Mouse (Mus musculus) cerebellum, adult 2 months (tissue): ENCODE data around the gene Lypd5. TPM values are rescaled to one million over a fixed set of nuclear protein-coding genes. Genes with fewer than 3 reads are reported as not detected.

Experiments
- DNase-seq, 2 experiments: peaks; one replicate each; pipeline ENCODE4 v3.0.0; 2021
- H3K27ac ChIP-seq: fragments of 200-500 bp; 2 replicates; pipeline ENCODE4 v1.5.1; 2012; ENCODE audit warnings: low read length, control low read depth, inconsistent platforms; ENCODE audit not compliant: insufficient read depth
- H3K27me3 ChIP-seq: fragments of 200-500 bp; 2 replicates; pipeline ENCODE4 v1.6.1; 2012; ENCODE audit warnings: inconsistent platforms, mild to moderate bottlenecking, low read length, moderate library complexity; ENCODE audit not compliant: control insufficient read depth, insufficient read depth
- H3K4me1 ChIP-seq: fragments of 200-500 bp; 2 replicates; pipeline ENCODE4 v1.6.1; 2011; ENCODE audit warnings: low read length; ENCODE audit not compliant: control insufficient read depth, insufficient read depth
- H3K4me3 ChIP-seq: fragments of 200-500 bp; replicated peaks from 2 replicates; pipeline ENCODE3; 2011; ENCODE audit warnings: mild to moderate bottlenecking, low read depth, low read length, control low read depth; ENCODE audit not compliant: insufficient read depth
- CTCF ChIP-seq: fragments of 200-500 bp; IDR thresholded peaks from 2 replicates; pipeline ENCODE4 v1.5.1; 2011; ENCODE audit warnings: low read depth, mild to moderate bottlenecking, control low read depth, low read length, moderate library complexity, borderline replicate concordance; ENCODE audit not compliant: insufficient read depth
- POLR2A ChIP-seq: fragments of 200-500 bp; IDR thresholded peaks from 2 replicates; pipeline ENCODE4 v1.6.1; 2011; ENCODE audit warnings: low read length, control low read depth, borderline replicate concordance; ENCODE audit not compliant: insufficient read depth
- WGBS: fragments of 180-500 bp; shearing (Covaris S2); methylation state at CpG from one replicate; pipeline ENCODE4 v1.1.7; 2018; 5-methylcytosine and 5-hydroxymethylcytosine counted together
- polyA plus RNA-seq: library from polyadenylated mRNA; depleted of rRNA; stranded (reverse); fragments of >200 nt; gene quantifications from 2 replicates; pipeline ENCODE4 v1.2.3, GENCODE M21; 2012

Gene Lypd5
- polyA plus RNA-seq, 1 experiment: not detected

DNA sequence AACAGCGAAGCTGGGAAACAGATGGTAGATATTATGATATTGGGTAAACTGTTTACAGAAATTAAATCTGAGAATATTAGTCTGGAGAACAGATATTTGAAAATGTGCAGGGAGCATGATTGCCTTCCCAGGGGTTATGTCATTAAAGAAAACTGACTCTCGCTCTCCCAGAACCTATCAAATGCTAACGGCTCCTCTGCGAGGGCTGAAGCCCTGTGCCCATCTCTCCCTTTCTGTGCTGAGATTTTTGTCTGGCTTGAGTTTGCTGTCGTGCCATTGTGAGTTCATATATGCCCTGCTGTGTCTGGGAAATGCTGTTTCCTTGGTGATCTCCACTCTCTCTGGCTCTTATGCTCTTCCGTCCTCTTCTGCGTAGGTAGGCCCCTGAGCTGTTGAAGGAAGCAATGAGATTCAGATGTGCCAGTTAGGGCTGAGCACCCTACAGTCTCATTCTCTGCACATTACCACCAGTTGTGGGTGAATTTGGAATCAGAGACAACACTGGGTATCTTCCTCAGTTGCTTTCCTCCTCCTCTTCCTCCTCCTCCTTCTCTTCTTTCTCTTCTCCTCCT is 5.2 kb upstream of the Lypd5 start:
- no peak for DNase-seq

DNA sequence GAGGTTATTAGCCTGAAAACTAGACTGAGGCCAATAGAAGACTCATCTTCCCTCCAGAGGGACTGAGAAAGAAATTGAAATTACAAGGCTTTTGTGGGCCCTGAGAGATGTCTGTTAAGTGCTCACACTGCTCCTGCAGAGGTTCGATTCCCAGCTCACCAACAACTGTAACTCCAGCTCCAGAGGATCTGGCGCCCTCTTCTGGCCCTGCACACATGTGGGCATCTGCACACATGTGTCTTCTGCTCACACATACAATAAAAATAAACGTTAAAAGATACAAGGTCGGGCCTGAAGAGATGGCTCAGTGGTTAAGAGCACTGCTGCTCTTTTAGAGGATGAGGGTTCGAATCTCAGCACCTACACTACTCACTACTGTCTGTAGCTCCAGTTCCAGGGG is 2.6 kb upstream of the Lypd5 start:
- no peak for TF ChIP-seq CTCF
- TF ChIP-seq POLR2A: no peak
- WGBS: 63% methylated on average over 5 of the region's 5 CpGs
- no peaks in the 10 kb centered on the region for H3K27me3 ChIP-seq

More for the DNA sequence above, 5.2 kb upstream of the Lypd5 start:
- Histone ChIP-seq H3K27me3 (no peaks in the 10 kb centered on the region), H3K27ac (no peak overlapping the region), H3K4me1 (no peaks in the 10 kb centered on the region), H3K4me3 (no peak overlapping the region)
- TF ChIP-seq CTCF: no peak
- TF ChIP-seq POLR2A: no peak
- WGBS: 38% methylated on average over 7 of the region's 7 CpGs

DNA sequence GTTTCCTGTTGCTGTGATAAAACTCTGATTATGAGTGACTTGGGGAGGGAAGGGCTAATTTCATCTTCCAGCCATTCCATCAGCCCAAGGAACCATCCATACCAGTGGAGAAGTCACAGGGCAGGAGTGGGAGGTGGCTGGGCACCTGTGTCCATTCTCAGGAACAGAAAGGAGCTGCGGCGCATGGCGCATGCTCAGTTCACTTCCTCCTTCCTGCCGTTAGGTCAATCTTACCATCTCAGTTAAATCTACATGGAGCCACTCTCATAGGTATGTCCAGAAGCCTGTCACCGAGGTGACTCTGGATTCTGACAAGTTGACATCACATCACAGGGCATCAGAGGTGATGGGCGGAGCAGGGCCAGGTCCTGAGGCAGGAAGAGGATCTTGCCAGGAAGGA is 6.7 kb downstream of the Lypd5 start:
- no peaks in the 10 kb centered on the region for H3K4me1 ChIP-seq
- no peak overlapping the region for H3K4me3 ChIP-seq
- 81% methylated on average over 6 of the region's 6 CpGs for WGBS
- no peak overlapping the region for H3K27ac ChIP-seq
- DNase-seq: no peak
- TF ChIP-seq POLR2A (no peak), CTCF (no peak)
- H3K27me3 ChIP-seq: no peaks in the 10 kb centered on the region

More for the DNA sequence above, 2.6 kb upstream of the Lypd5 start:
- Histone ChIP-seq H3K4me3 (no peak overlapping the region), H3K27ac (no peak overlapping the region), H3K4me1 (no peaks in the 10 kb centered on the region)
- no peak for DNase-seq

DNA sequence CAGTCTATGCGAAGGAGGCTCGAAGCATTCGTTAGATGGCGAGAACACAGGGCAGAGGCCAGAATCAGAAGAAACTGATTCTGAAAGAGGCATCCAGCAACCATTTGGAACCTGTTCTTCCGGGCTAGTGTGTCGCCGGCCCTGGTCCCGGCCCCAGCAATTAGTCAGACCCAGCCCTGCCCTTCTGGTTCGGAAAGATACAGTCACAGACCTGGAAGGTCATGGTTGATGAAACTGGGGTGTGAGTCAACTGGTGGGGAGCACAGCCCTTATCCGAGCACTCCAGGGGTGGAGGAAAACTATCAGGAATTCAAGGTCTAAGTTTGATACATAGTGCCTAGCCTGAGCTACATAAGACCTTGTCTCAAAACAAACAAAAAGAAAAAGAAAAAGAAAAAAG is 7.1 kb downstream of the Lypd5 start:
- H3K4me3 ChIP-seq: no peak overlapping the region
- no peak for TF ChIP-seq CTCF
- TF ChIP-seq POLR2A: no peak
- WGBS: 81% methylated on average over 10 of the region's 10 CpGs
- no peak for DNase-seq
- H3K27ac ChIP-seq: no peak overlapping the region
- no peaks in the 10 kb centered on the region for H3K27me3 ChIP-seq
- H3K4me1 ChIP-seq: no peaks in the 10 kb centered on the region

DNA sequence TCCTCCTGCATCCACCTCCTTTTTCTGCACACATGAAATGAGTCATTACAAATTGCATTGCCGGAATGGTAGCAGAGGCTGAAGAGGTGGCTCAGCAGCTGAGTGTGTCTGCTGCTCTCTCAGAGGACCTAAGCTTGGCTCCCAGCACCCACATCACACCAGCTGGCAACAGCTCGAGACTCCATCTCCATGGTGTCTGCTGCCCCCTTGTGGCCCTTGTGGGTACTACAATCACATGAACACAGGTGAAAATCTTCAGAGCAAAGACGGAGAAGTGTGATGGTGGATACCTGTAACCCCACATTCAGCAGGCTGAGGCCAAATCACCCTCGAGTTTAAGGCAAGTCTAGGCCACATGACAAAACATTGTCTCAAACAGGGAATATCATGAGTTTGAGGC is 8.9 kb downstream of the Lypd5 start:
- H3K27ac ChIP-seq: no peak overlapping the region
- no peak for DNase-seq
- H3K27me3 ChIP-seq: no peaks in the 10 kb centered on the region
- no peaks in the 10 kb centered on the region for H3K4me1 ChIP-seq
- no peak overlapping the region for H3K4me3 ChIP-seq
- 49% methylated on average over 4 of the region's 4 CpGs for WGBS
- TF ChIP-seq CTCF (no peak), POLR2A (no peak)

DNA sequence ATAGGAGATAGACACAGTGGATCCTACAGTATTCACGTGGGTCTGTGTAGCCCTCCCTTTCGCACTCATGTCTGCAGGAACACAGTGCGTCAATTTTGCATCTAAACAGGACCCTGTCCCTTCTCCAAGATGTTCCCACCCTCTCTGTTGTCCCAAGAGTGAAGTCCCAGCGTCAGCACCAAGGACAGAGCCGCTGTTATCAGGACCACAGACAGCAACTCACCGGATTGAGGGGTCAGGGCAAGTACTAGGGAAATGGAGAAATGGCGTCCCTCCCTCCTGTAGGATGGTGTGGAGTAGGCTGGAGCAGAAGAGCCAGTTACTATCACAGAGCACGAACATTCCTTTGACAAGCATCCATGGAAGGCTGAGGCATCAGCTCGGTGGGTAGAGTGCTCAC is 10.3 kb downstream of the Lypd5 start:
- TF ChIP-seq POLR2A (no peak), CTCF (no peak)
- 25% methylated on average over 9 of the region's 9 CpGs for WGBS
- H3K27ac ChIP-seq: no peak overlapping the region

DNA sequence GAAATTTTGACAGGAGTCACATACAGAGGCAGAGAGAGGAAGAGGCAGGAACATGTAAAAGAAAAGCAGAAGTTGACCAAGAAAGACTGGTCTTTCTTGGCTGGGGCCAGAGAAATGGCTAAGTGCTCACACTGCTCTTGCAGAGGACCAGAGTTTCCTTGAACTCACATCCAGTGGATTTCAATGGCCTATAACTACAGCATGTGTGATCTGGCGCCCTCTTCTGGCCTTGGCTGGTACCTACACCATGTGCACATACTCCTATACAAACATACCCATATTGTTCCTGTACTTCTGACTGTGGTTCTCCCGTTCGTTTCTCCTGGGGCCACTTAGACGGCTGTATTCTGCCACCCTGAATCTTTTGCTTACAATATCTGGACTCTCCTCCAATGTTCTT is 12.0 kb downstream of the Lypd5 start:
- 58% methylated on average over 4 of the region's 4 CpGs for WGBS
- TF ChIP-seq POLR2A (no peak), CTCF (0 out of 2 replicates have a peak, but pooled peaks have one; percentile 7)
- DNase-seq: no peak
- Histone ChIP-seq H3K4me1 (no peaks in the 10 kb centered on the region), H3K27me3 (no peaks in the 10 kb centered on the region), H3K4me3 (no peak overlapping the region), H3K27ac (no peak overlapping the region)

More for the DNA sequence above, 10.3 kb downstream of the Lypd5 start:
- H3K4me3 ChIP-seq: no peak overlapping the region
- DNase-seq: no peak
- H3K27me3 ChIP-seq: no peaks in the 10 kb centered on the region
- no peaks in the 10 kb centered on the region for H3K4me1 ChIP-seq

GRCm38 (mm10) chr7:24363228-24363627 is 14.2 kb downstream of the Lypd5 start:
- WGBS: 17% methylated on average over 7 of the region's 7 CpGs
- Histone ChIP-seq H3K4me3 (no peak overlapping the region), H3K4me1 (no peaks in the 10 kb centered on the region), H3K27ac (no peak overlapping the region), H3K27me3 (no peaks in the 10 kb centered on the region)
- TF ChIP-seq POLR2A: no peak
- 0 out of 2 replicates have a peak, but pooled peaks have one; percentile 18 for TF ChIP-seq CTCF
- no peak for DNase-seq
